Mouse (Mus musculus) limb, embryonic 11.5 days (tissue): ENCODE results near the gene Camk2n2. TPM values are rescaled to one million over a fixed set of nuclear protein-coding genes. Genes with fewer than 3 reads are reported as not detected.

Experiments
- ATAC-seq: fragments of 200-750 bp; cut with Nextera tagmentation; 2 replicates; pipeline ENCODE4 v1.8.0; 2017; ENCODE audit warnings: low read depth; ENCODE audit not compliant: insufficient number of reproducible peaks, low FRiP score, low TSS enrichment
- DNase-seq: peaks from one replicate; pipeline ENCODE4 v3.0.0-alpha.2; 2015; ENCODE audit warnings: low spot score
- H3K27ac ChIP-seq: fragments of 300-500 bp; sonication (generic); replicated peaks from 2 replicates; pipeline ENCODE4 v1.5.1; 2014; ENCODE audit warnings: low read depth, mild to moderate bottlenecking, low read length
- H3K27me3 ChIP-seq: fragments of 300-500 bp; sonication (generic); 2 replicates; pipeline ENCODE4 v1.6.1; 2014; ENCODE audit warnings: mild to moderate bottlenecking, low read length, mixed read lengths; ENCODE audit not compliant: control insufficient read depth, insufficient read depth
- H3K36me3 ChIP-seq: fragments of 300-500 bp; sonication (generic); 2 replicates; pipeline ENCODE4 v1.6.1; 2014; ENCODE audit warnings: mild to moderate bottlenecking, low read length, moderate library complexity, mixed read lengths; ENCODE audit not compliant: control insufficient read depth, insufficient read depth
- H3K4me1 ChIP-seq: fragments of 300-500 bp; sonication (generic); 2 replicates; pipeline ENCODE4 v1.6.1; 2014; ENCODE audit warnings: low read length, mixed read lengths; ENCODE audit not compliant: control insufficient read depth, insufficient read depth
- H3K4me2 ChIP-seq: fragments of 300-500 bp; sonication (generic); 2 replicates; pipeline ENCODE4 v1.6.1; 2014; ENCODE audit warnings: low read depth, mild to moderate bottlenecking, moderate library complexity; ENCODE audit not compliant: severe bottlenecking
- H3K4me3 ChIP-seq: fragments of 300-500 bp; sonication (generic); 2 replicates; pipeline ENCODE4 v1.5.1; 2014; ENCODE audit warnings: low read depth, low read length
- H3K9ac ChIP-seq: fragments of 300-500 bp; sonication (generic); 2 replicates; pipeline ENCODE4 v1.6.1; 2014; ENCODE audit warnings: mild to moderate bottlenecking, low read length
- H3K9me3 ChIP-seq: fragments of 300-500 bp; sonication (generic); 2 replicates; pipeline ENCODE4 v1.6.1; 2016; ENCODE audit warnings: low read length; ENCODE audit not compliant: control insufficient read depth
- WGBS: fragments of 180-500 bp; shearing (Covaris S2); extraction: QIAGEN DNeasy Blood & Tissue Kit; methylation state at CpG from one replicate; pipeline ENCODE4 v1.1.7; 2014; 5-methylcytosine and 5-hydroxymethylcytosine counted together
- polyA plus RNA-seq: library from polyadenylated mRNA; unstranded; fragments of >200 nt; fragmentation: Nextera tagmentation; extraction: Ambion mirVana; gene quantifications from 2 replicates; pipeline ENCODE4 v1.2.1, GENCODE M21; 2014

The Camk2n2 gene
- polyA plus RNA-seq, 1 experiment from 2014 or later = 1.2 TPM

DNA sequence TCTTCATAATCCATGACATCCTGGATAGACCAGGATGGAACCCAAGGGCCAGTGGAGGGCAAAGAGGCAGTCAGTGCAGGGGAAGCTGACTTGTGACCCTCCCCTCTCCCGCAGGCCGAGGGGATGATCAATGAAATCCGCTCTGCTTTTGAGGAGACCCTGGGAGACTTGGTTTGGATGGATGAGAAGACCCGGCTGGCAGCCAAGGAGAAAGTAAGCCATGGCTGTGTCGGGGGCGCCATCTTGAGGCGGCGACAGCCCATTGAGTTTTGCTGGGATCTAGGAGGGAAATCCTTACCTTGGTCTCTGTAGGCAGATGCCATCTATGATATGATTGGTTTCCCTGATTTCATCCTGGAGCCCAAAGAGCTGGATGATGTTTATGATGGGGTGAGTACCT, 21.1 kb upstream of the Camk2n2 start:
- Histone ChIP-seq H3K27me3 (no peaks in the 10 kb centered on the region), H3K9me3 (no peaks in the 10 kb centered on the region), H3K36me3 (no peaks in the 10 kb centered on the region), H3K27ac (no peak overlapping the region), H3K9ac (no peak overlapping the region), H3K4me3 (no peak overlapping the region), H3K4me2 (no peak overlapping the region), H3K4me1 (no peaks in the 10 kb centered on the region)
- DNase-seq (peak; percentile 79), ATAC-seq (no peak)
- WGBS = under 1% methylated on average over 8 of the region's 8 CpGs

DNA sequence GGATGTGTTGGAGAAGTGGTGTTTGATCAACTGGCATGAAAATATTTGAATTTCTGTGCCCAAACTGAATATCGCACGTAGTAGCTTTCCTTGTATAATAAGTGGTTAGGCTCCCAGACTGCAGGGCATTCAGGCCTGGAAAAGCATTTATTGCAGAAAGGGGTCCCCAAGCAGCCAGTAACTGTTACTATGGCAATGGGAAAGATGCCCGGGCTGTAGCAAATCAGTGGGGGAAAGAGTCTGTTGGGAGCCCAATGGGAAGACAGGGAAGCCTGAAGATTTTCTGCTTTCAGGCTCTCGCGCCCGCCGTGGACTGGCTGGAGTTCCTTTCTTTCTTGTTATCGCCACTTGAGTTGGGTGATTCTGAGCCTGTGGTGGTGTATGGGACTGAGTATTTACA, 17.3 kb upstream of the Camk2n2 start:
- no peak overlapping the region for H3K4me2 ChIP-seq
- no peak for ATAC-seq

DNA sequence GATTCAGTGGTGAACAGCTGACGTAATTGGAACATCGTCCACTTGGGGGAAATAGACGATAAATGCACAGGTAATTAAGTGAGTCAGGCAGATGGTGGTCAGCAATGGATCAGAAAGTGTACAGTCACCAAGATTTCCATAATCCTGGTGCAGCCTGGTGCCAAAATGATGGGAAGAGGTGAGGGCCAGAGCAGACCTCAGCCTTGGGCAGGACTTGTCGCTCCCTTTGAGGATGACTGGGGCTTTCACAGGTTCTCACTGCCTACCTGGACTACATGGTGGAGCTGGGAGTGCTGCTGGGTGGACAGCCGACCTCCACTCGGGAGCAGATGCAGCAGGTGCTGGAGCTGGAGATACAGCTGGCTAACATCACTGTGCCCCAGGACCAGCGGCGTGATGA, 16.3 kb upstream of the Camk2n2 start:
- WGBS = 79% methylated on average over 8 of the region's 8 CpGs
- Histone ChIP-seq H3K27ac (no peak overlapping the region), H3K9me3 (no peaks in the 10 kb centered on the region), H3K4me2 (no peak overlapping the region), H3K9ac (no peak overlapping the region), H3K36me3 (no peaks in the 10 kb centered on the region), H3K4me1 (no peaks in the 10 kb centered on the region), H3K4me3 (no peak overlapping the region), H3K27me3 (no peaks in the 10 kb centered on the region)
- no peak for ATAC-seq
- no peak for DNase-seq

More for the DNA sequence above, 17.3 kb upstream of the Camk2n2 start:
- Histone ChIP-seq H3K4me1 (no peaks in the 10 kb centered on the region), H3K27me3 (no peaks in the 10 kb centered on the region), H3K9me3 (no peaks in the 10 kb centered on the region), H3K9ac (no peak overlapping the region), H3K4me3 (no peak overlapping the region), H3K27ac (no peak overlapping the region), H3K36me3 (no peaks in the 10 kb centered on the region)
- DNase-seq = no peak
- 78% methylated on average over 8 of the region's 8 CpGs for WGBS

DNA sequence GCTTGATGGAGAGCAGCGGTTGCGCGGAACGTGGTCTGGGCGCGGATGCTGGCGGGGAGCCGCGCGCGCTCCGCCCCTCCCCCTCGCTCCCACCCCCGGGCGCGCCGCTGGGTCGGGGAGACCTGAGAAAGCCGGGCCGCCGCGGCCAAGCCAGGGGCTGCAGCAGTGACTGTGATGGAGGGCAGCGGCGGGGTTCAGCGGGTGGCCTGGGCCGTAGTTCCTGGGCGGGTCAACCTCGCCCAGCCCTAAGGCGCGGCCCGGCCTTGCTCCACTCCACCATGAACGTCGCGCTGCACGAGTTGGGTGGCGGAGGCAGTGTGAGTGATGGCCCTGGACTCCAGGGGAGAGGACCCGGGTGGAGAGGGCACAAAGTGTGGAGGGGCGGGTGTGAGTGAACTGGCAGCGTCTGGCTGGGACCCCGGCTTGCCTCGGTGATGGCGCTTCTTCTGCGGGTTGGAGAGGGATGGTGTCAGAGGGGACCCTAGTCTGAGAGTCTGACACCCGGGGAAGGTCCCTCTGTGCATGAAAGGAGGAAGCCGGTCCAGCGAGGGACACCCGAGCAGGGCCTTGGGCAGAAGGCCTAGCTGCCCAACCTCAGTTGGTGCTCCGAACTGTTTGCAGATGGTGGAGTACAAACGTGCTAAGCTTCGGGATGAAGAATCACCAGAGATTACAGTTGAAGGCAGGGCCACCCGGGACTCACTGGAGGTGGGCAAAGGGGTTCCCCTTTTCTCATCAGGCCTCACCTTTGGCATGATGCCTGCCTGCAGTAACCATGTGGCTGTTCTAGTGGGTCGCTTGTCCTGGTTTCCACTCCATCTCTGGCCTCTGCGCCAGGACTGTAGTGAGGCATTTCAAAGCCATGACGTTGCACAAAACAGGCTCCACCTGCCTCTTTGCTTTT, 8.9 kb upstream of the Camk2n2 start, which contains the start of gene Ece2:
Gene Ece2 (plus strand): TSS at position 98 of the 904 bp plus-strand sequence.
- ATAC-seq = 0 out of 2 replicates have a peak, but pooled peaks have one; percentile 44
- H3K9me3 ChIP-seq = no peaks in the 10 kb centered on the region
- WGBS = 7% methylated on average over 54 of the region's 54 CpGs
- no peaks in the 10 kb centered on the region for H3K4me1 ChIP-seq
- H3K4me2 ChIP-seq = peak within 1 kb of the TSS; percentile 89
- peak within 1 kb of the TSS; percentile 46 for H3K4me3 ChIP-seq
- H3K9ac ChIP-seq = peak within 1 kb of the TSS; percentile 73
- peak; percentile 48 for DNase-seq
- H3K27ac ChIP-seq = no peak within 1 kb of the TSS
- no peaks in the 10 kb centered on the region for H3K27me3 ChIP-seq
- H3K36me3 ChIP-seq = no peaks in the 10 kb centered on the region

DNA sequence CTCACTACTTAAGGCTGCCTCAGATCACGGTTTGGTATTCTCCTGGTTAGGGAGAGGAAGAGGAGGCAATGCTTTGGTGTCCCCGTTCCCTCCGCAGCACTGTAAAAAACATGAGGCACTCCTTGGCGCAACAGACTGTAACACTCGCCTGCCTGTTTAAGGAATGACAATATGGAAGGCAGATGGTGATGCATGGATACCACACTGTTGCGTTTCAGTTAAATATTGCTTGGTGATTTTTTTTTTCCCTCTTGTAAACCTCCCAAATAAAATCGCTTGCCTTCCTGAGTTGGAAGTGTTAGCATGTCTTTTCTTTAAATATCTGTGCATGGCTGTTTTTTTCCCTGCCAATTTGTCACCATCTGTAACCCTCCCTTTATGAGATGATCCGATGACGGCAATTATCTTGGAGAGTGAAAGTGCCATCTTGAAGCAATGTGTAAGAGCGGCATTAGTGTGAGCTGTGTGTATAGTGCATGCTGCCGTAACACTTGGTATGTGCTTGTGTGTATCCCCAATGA, 7.8 kb upstream of the Camk2n2 start:
- Histone ChIP-seq H3K4me2 (no peak overlapping the region), H3K4me3 (no peak overlapping the region), H3K36me3 (no peaks in the 10 kb centered on the region), H3K9ac (no peak overlapping the region), H3K9me3 (no peaks in the 10 kb centered on the region), H3K4me1 (no peaks in the 10 kb centered on the region), H3K27me3 (no peaks in the 10 kb centered on the region), H3K27ac (no peak overlapping the region)
- WGBS = 48% methylated on average over 11 of the region's 11 CpGs
- ATAC-seq (no peak), DNase-seq (no peak)

DNA sequence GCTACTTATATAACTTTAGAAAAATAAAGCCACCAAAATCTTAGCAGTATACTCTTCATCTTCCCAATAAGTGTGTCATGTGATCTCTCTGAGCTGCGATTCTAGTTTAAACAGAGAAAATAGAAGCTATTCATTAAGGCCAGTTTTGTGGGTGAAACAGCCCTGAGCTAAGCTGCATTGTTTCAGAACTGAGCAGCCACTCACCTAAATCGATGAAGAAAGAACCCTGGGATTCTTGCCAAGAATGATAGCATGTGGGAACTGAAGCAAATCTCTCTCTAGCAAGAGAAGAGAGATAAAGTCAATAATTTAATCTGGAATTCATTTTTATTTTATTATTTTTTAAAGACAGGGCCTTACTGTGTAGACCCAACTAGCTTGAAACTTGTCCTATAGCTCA, 2.1 kb upstream of the Camk2n2 start:
- no peak overlapping the region for H3K4me3 ChIP-seq
- no peak overlapping the region for H3K4me2 ChIP-seq
- no peak overlapping the region for H3K9ac ChIP-seq
- DNase-seq (no peak), ATAC-seq (no peak)
- H3K9me3 ChIP-seq = no peaks in the 10 kb centered on the region
- peaks cover 16% of the 10 kb centered on the region for H3K4me1 ChIP-seq
- H3K27me3 ChIP-seq = peaks cover 23% of the 10 kb centered on the region
- no peak overlapping the region for H3K27ac ChIP-seq
- no peaks in the 10 kb centered on the region for H3K36me3 ChIP-seq
- WGBS = 79% methylated on average over 2 of the region's 2 CpGs

DNA sequence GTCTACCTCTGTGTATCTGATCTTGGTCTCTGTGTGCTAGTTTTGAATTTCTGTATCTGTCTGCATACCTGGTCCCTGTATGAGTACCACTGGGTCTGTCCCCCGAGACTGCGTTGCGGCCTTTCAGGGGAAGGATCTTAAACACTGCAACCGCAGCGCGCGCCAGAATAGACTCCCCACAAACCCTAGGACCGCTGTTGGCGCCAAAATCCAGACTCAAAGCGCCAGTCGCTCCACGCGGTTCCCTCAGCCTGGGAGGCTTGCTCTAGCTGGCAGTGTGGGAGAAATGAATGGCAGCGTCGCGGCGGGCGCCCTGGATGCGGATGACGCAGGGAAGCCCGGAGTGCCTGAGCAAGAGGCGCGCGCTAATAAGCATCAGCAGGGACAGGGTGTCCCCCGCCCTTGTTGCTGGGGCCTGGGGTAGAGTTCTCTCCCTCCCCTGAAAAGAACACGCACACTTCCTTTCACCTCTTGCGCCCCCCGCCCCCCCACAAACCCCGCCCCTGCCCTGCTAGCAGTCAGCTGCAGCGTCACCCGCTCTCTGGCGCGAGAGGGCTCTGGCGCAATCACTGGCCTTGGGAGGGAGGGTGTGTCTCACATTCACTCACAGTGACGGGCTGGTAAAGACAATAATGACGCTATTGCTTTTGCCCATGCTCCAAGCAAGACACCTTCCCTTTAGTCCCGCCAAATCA, 1.1 kb upstream of the Camk2n2 start:
- H3K27me3 ChIP-seq = peaks cover 23% of the 10 kb centered on the region
- H3K36me3 ChIP-seq = no peaks in the 10 kb centered on the region
- H3K4me3 ChIP-seq = peak overlapping the region; percentile 72
- peak overlapping the region; percentile 70 for H3K9ac ChIP-seq
- ATAC-seq (peak; percentile 23; the same call in 1 of the 2 replicates), DNase-seq (peak; percentile 71)
- WGBS = 0% methylated on average over 37 of the region's 37 CpGs
- H3K4me1 ChIP-seq = peaks cover 16% of the 10 kb centered on the region
- no peak overlapping the region for H3K27ac ChIP-seq
- peak overlapping the region; percentile 99 for H3K4me2 ChIP-seq
- no peaks in the 10 kb centered on the region for H3K9me3 ChIP-seq

DNA sequence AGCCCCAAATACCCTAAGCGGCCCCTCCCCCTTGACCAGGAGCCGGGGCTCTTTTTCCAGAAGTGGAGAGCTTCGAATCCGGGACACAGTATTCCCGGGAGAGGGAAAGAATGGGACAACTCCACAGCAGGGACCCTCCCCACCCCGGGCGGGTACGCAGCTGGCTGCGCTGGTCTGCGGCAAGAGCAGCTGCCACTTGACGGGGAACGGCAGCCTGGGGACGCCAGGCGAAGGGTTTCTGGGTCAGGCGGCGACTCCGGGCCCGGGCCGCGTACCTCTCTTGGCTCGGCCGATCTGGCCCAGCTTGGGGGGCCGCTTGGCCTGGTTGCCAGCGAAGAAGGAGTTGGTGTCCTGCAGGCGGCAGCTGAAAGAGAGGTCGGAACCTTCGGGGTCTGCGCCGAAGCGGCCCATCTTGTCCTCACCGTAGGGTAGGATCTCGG, 316 bp downstream of the Camk2n2 start:
- H3K27me3 ChIP-seq = peaks cover 23% of the 10 kb centered on the region
- H3K9me3 ChIP-seq = no peaks in the 10 kb centered on the region
- no peaks in the 10 kb centered on the region for H3K36me3 ChIP-seq
- peak overlapping the region; percentile 70 for H3K9ac ChIP-seq
- H3K27ac ChIP-seq = no peak overlapping the region
- peak overlapping the region; percentile 99 for H3K4me2 ChIP-seq
- DNase-seq = peak; percentile 63
- 0 out of 2 replicates have a peak, but pooled peaks have one; percentile 7 for ATAC-seq
- H3K4me3 ChIP-seq = peak overlapping the region; percentile 72
- H3K4me1 ChIP-seq = peaks cover 16% of the 10 kb centered on the region
- under 1% methylated on average over 32 of the region's 32 CpGs for WGBS
